Mouse (Mus musculus) adrenal gland, postnatal 14 days (tissue): ENCODE measurements around the gene Rgma. TPM values are rescaled to one million over a fixed set of nuclear protein-coding genes. Genes with fewer than 3 reads are reported as not detected.

Experiments
- DNase-seq: peaks from one replicate; pipeline ENCODE4 v3.0.0; 2021; ENCODE audit warnings: mixed read lengths
- total RNA-seq: library from RNA; stranded (reverse); gene quantifications from 2 replicates; pipeline ENCODE4 v1.2.3, GENCODE M21; 2021

The Rgma gene
- total RNA-seq, 1 experiment from 2014 or later = 10.0 TPM

DNA sequence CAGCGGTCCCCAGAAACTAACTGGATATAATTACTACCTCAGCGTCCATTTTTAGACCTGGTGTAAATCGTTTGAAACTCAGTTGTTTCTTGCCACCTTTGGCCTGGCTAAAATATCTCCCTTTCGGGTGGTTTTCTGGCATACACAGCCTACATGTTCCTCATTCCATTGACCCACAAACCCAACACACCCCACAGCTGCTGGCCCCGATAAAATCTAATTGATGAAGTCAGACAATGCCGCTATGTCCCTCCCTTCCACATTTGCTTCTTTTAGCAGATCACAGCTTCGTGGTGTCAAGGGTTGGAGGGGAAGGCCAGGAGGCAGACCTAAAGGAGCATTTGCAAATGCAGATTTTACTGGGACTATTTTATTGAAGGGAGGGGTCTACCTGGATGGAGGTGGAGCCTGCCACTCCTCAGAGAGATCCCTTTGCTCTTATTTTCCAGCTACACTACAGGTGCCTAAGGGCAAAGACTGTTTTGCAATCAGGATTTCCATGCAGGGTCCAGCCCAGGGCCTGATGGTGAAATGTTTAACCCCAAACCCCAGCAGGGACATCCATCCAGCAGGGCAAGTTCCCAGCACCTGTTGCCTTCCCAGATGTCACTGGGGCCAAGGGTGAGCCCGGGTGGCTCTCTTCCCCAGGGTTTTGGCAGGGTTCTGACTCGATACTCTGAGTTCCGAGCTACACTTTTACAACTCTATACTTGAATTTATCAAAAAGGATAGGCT is 3.6 kb upstream of the Rgma start:
- peak; percentile 46 for DNase-seq

GRCm38 (mm10) chr7:73372352-73372970 is 2.8 kb upstream of the Rgma start:
- DNase-seq = peak; percentile 90

DNA sequence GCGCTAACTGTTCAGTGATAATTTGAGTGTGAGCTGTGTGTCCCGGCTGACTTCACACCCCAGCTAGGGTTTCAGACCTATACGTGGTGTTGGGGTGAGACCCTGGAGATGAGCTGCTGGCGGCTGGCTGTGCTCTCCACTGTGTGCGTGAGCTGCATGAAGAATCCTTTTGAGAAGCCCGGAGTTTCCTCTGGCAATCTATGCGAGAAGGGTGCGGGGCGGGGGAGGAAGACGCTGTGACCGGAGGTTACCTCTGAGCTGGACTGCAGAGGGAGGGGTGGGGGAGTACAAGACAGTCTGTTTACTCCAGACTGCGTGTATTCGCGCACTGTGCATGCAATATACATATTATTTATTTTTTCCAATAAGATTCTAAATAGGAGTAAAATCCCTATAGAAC is 582 bp upstream of the Rgma start:
- peak; percentile 30 for DNase-seq

DNA sequence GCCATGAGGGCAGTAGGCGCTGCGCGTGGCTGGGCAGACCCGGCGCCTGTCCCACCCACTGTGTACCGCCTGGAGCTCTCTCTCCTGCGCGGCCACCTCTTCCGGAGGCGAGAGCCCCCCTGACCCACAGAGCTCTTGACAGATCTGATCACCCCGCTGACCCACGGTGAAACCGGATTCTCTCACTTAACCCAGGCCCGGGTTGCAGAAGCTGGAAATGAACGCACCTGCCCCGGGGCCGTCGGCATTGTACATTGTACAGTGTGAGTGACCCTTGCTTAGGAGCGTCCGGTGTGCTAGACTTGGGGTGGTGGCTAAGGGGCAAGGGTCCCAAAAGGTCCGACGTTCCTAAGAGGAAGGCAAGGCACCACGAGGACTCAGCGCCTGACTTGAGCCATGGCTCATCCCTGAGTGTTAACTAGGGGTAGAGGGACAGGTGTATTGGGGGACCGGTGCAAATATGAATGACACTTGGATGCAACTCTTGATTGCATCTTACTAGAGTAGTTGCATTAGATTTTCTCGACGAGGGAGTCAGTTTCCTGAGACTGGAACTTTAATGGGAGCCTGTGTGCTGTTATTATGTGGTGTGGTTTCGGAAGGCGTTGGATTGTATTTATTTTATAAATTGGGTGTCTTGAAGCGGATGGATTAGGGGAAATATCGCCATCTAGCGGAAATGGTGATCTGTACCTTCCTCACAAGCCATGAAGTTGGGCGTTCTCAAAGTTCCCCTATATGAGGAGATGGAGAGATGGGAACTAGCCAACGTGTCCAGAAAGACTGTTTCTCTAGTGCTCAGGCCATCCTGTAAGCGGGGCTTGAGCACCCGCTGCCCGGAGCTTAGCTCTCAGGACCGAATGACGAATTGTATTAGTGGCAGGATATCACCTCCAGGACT is 1.0 kb downstream of the Rgma start:
- peak; percentile 60 for DNase-seq

GRCm38 (mm10) chr7:73377307-73377706 is 2.0 kb downstream of the Rgma start:
- DNase-seq = no peak

GRCm38 (mm10) chr7:73378034-73378433 is 2.7 kb downstream of the Rgma start:
- no peak for DNase-seq

GRCm38 (mm10) chr7:73382843-73383242 is 7.5 kb downstream of the Rgma start:
- DNase-seq = no peak

GRCm38 (mm10) chr7:73388866-73389265 is 13.6 kb downstream of the Rgma start:
- no peak for DNase-seq

DNA sequence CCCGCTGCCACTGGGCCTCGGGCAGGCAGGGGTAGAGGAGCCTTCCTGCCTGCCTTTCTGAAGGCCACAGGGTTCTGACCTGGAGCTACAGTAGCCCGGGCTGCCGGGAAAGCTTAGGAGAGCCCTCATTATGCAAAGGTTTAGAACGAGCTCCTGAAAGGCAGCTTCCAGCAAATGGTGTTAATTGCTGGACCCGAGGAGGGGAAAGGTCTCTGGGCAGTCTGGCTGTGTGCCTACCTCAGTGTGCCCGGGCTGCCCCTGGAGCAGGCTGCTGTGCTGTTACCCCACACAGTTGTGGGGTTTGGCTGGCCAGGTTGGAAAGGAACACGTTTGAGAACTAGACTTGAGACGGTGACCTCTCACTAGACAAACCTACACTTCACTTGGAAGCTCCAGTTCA is 14.1 kb downstream of the Rgma start:
- DNase-seq = no peak

DNA sequence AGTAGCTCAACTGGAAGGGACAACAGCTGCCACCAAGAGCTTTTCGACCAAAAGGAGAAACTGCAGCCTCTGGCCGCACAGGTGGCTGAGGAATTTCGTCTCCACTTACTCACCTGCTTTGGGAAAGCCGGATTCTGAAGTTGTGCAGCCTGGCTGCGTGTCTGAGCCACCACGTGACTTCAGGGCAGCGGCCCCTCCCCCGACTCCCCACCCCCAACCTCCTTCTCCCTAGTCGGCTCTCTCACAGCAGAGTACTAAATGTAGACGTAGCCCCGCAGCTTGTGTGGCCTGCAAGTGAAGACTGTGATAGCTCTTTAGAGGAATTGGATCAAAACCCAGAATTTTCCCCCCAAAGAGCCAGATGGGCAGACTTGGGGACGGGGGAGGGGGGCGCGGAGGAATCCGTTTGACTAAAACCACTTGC is 14.6 kb downstream of the Rgma start:
- peak; percentile 19 for DNase-seq

DNA sequence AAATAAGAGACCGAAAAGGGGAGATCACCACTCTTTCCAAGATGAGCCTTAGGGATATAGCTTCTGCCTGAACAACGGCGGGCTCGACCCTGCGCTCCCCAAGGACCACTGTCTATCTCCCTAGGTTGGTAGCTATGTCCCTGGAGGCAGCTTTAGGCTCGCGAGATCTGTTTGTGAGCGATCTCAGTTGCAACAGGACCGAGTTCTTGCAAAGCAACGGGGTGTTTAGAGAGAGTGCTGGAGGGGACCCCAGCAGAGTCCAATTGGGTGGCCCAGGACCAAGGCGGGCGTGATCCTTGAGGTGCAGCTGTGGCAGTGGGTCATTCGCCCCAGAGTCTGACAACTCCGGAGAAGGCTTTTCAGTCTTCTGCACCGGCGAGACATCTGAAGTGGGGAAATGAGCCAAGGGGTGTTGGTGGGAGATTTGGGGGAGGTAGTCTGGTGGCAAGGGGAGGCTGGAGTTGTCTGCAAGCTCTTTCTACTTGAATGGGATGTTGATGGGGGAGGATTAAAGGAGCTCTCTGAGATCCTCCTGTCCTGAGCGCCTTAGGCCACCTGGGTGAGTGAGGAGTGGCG is 15.2 kb downstream of the Rgma start:
- peak; percentile 20 for DNase-seq

DNA sequence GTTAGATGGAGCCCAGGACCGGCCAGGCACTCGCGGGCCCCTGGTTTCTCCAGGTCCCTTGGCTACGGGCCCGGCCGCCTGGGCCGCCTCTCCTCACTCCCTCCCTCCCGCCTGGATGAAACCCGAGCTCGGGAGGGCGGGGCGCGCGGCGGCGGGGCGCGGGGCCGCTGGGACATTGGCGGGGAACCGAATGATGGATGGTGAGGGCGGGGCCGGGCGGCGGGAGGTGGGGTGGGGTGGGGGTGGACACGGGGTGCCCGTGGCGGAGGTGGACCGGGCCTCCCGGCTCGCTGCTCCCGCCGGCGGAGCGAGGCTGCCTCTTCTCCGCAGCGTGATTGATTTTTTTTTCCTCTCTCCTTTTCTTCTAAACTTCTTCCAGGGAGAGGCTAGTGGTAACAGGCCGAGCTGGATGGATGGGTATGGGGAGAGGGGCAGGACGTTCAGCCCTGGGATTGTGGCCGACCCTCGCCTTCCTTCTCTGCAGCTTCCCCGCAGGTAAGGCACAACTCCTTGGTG is 15.8 kb downstream of the Rgma start:
- DNase-seq = peak; percentile 95

GRCm38 (mm10) chr7:73391518-73392321 is 16.4 kb downstream of the Rgma start:
- peak; percentile 63 for DNase-seq

GRCm38 (mm10) chr7:73392359-73392758 is 17.1 kb downstream of the Rgma start:
- no peak for DNase-seq

DNA sequence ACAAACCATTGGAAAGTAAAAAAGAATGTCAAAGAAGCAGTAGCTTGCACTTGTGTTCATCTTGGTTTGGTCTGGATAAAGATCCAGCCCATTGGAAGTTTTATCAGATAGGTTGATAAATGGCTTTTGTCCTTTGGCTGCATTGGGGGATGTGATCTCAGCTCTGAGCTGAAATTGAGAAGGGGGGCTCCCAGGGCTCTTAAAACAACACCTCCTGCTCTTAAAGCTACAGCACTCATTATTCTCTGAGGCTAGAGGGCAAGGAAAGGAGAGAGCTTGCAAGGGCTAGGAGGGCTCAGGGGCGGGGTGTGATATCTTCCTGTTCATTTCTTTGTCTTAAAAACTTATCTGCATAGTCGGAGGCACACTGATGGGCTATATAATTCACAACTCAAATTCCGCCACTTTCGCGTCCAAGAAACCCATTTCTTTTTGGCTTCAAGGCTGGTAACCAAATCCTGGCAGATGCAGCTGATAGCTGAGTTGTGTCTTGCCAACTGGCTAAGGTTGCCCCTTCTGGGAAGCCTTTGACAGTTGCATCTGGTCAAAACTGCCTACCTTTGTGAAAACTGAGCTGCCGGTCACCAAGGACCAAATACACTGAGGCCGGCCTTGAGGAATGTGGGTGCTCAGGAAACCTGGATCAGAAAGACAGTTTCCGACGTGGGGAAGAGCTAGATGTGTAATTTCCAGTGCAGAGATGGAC is 18.2 kb downstream of the Rgma start:
- DNase-seq = no peak

DNA sequence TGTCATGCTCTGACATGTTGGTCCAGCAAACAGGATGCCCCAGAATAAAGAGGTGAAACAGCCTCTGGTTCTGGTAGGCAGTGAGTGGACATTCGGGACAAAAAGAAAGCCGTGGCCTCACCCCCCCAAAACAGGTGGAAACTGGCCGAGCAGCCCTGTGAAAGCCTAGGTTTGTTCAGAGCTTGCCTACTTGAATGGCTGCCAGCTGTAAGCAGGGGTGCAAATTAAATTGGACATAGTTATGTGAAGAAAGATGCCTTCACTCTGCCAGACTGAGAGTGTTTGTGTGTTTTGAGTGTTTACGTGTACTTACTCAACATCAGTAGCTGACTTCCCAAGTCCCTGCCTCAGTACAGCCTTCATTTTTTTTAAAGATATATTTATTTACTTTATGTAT is 18.7 kb downstream of the Rgma start:
- DNase-seq = peak; percentile 34

- DNase-seq = peak; percentile 92
Observed at GRCm38 (mm10) chr7:73398319-73398718, 23.0 kb downstream of the Rgma start.

GRCm38 (mm10) chr7:73398806-73399442 is 23.6 kb downstream of the Rgma start:
- DNase-seq = no peak

- peak; percentile 93 for DNase-seq
Observed at GRCm38 (mm10) chr7:73399501-73400044, 24.3 kb downstream of the Rgma start.
